Mouse (Mus musculus): ENCODE measurements around the gene Marcks.

- TF ChIP-seq GATA1 (IDR thresholded peaks at IDR 0.05; ENCODE audit: borderline replicate concordance, low read length) (no peak), FLI1 (IDR thresholded peaks at IDR 0.05; ENCODE audit: low read length) (no peak)
Measured at GRCm38 (mm10) chr10:37102227-37103080, 36.3 kb downstream of the Marcks start.

Data from megakaryocyte, embryonic 14.5 days (primary cell).